Mouse (Mus musculus) G1E (cell line): ENCODE measurements around the gene Smg6.

Experiments
- CTCF ChIP-seq: IDR thresholded peaks from 2 replicates; pipeline ENCODE4 v1.5.1; 2012; ENCODE audit warnings: low read depth, low read length, inconsistent platforms, mixed read lengths
- GATA1 ChIP-seq: IDR thresholded peaks from 2 replicates; pipeline ENCODE4 v1.6.1; 2012; ENCODE audit warnings: borderline replicate concordance, low read length, inconsistent platforms, mixed read lengths
- GATA2 ChIP-seq: IDR thresholded peaks from 2 replicates; pipeline ENCODE4 v1.6.1; 2012; ENCODE audit warnings: low read depth, low read length, inconsistent platforms, borderline replicate concordance

GRCm38 (mm10) chr11:75183917-75184570 is 258.4 kb downstream of the Smg6 start:
- TF ChIP-seq GATA1, result no peak
- TF ChIP-seq CTCF, result no peak
- no peak for TF ChIP-seq GATA2
